Mouse (Mus musculus) urinary bladder, adult 18-20 months (tissue): ENCODE results near the gene Tradd.
"Not testable (repeated sequence)": the region's sequence is repeated elsewhere in the genome, so short reads cannot be mapped to it uniquely, and the experiment has no call there.

Experiments
- DNase-seq, 2 experiments: peaks; one replicate each; pipeline ENCODE4 v3.0.0; 2022; ENCODE audit warnings: low spot score in 2 of 2, mixed read lengths in 2 of 2

Tradd gene

DNA sequence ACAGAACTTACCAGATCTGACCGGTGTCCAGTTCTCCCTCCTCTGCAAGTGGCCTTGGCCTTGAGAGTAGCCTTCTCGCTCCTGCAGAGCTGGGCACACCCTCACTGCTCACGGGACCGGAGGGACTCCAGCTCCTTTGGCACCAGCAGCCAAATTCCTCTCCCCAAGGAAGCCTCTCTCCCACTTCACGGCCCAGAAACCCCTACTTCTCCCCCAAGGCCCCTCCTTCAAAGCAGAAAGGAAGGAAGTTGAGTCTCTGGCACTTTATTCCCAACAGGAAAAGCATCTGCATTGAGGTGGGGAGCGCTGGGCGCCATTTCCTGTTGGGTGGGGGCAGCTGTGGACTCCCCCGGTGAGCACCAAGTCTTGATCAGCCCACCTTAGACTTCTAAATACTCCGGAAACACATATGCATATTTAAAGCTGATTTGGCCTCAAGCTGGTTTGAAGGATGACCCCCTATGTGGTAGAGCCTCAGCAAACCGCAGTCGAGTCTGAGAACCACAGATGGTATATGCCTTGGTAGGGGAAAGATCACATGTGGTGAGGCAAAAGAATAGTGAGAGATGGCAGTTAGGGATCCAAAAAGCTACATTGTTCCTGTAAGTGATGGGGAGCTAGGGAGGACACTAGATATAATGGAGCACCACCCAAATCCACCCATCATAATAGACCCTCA lies 31.6 kb upstream of the Tradd start, which contains the start of gene Exoc3l:
Exoc3l (minus strand) TSS at position 207 of the 679 bp plus-strand sequence.
- DNase-seq: no peak

- no peak for DNase-seq
These were observed 30.8 kb upstream of the Tradd start for GRCm38 (mm10) chr8:105295256-105295655.

DNA sequence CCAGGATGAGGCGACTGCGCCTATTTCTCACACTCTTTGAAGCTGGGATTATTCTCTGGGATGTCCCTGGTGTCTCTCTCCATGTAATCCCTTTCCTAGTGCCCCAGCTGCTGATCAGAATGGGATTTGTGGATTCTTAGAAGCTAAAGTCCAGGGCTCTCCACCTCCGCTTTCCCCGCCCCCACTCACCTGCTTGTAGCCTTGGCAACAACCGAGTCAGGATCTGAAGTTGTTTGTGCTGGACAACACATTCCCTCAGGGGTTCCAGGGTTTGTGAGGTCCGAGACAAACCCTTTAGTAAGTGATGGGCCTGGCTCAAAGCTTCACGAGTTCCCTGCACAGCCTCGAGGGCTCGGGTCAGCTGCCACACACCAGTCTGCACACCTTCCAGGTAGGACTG lies 30.4 kb upstream of the Tradd start:
- DNase-seq: no peak

DNA sequence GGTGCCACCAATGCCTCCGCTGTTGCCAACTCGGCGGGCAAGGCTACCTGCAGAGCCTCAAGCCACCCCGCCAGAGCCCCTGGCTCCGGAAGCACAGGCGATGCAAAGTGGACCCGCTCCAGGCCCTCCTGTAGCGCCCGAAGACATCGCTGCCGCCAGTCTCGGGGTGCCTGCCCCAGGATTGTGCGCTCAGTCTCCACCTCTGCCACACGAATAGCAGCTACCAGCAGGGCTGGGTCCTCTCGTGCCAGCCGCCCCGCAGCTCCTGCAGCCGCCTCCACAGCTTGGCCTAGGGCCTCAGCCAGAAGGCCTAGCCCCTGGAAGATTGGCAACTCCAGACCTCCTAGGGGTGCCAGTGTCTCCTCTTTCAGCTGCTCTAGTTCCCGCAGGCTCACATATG lies 29.0 kb upstream of the Tradd start:
- DNase-seq: no peak

GRCm38 (mm10) chr8:105292471-105292870 lies 28.1 kb upstream of the Tradd start:
- DNase-seq: no peak

- not testable (repeated sequence) for DNase-seq
These were observed 27.4 kb upstream of the Tradd start for GRCm38 (mm10) chr8:105291802-105292201.

GRCm38 (mm10) chr8:105291364-105291763 lies 27.0 kb upstream of the Tradd start:
- DNase-seq: not testable (repeated sequence)

DNA sequence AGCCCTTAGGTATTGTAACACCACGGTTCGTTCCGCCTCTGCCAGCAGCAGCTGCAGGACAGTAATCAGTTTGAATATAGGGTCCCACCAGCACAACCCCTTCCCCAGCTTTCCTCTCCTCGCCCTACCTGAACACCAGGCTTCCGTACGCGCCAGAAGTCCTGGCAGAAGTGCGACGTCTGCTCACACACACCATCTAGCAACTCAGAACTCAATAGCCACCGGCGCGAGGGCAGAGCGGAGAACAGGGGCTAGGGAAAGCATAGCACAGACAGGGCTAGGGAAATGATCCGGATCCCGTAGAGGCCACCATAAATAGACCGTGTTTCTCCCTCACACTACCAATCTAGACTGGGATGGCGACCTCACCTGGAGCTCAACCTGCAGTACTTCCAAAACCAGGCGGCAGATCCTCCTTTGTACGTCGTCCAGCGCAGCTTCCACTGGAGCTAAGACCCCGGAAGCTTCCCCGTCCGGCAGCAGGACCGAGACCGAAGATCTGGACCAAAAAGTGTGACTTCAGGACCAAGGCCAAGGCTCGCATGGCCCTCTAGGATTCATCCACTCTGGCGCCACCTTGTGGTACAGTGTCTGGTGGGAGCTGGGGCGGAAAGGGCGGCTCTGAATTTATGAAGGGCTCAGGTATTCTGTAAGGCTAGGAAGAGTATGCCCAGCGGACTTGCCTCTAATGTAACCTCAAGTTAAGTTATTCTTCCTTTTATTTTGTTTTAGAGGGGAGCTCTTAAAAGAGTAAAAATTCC lies 26.3 kb upstream of the Tradd start:
- peak; percentile 79 to 89 for DNase-seq

DNA sequence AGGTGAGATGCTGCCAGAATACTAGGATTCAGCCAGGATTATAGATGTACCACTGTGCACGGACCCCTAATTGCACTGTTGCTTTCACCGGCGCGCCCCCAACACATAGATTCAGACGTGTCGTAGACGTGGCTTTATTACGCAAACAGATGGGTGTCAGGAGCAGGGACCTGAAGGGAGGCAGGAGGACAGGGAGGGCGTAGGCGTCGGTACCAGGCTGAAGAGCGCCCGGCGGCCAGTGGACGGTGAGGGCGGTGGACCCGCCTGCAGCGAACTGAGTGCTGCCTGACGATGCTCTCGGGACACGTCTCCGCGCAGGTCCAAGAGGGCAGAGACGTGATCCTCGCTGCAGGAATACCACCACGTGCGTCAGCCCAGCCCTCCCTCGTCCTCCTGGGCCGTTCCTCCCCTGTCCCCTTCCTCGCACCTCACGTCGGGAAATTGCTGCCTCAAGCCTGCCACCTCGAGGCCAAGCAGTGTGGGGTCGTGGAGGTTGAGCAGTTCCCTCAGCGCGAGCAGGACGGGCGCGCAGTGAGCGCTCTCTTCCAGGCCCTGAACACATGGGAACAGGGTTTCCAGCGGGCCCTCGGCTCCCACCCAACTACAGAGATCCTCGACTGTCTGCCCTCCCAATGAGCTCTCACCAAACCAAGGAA lies 25.5 kb upstream of the Tradd start, which contains the start of gene 4931428F04Rik:
4931428F04Rik (minus strand) TSS at position 60 of the 656 bp plus-strand sequence.
- DNase-seq: no peak

DNA sequence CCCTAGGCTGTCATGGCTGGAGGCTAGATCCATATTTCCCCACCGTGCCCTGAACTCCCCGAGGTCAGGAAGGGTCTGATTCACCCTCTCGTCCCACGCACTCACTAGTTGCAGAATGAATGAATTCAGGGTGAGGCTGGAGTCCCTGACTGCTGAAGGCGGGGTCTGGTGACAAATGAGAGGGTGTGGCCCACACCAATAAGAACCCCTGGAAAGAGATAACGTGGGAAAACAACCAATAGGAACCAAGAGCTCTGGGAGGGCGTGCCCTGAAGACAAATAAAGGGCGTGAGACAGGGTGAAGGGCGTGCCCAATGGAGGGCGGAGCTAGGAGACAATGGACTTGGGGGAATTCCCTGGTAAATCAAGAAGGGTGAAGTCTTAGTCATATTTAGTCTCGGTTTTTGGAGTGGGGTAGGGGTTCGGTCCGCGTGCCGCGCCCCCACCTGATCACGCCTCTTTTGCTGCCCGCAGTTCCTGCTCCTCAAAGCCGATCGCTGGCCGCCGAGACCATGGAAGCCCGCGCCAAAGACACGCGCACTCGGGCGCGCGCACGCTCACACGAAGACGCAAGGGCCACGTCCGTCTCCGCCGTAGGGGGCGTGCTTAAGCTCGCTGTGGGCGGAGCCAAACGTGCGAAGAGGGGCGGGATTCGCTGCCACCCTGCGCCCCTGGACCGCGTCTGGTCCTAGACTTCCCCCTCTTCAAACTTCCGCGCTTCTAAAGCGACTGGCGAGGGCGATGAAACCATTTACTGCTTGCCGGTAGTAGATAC lies 24.7 kb upstream of the Tradd start:
- DNase-seq: peak; percentile 85 to 90

DNA sequence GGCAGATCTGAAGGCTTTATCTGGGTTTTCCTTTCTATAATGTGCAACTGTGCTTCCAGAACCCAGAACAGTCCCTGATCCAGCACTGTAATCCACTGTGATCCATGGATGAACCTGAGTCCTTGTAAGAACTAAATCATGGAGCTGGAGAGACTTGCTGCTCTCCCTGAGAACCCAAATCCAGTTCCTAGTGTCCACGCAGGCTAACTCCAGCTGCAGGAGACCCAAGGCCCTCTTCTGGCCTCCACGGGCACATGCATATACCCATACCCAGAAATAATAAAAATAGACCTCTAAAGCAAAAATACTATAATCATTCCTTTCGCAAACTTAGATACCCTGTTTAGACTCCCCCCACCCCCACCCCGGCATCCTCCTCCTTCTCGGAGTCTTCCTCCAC lies 23.8 kb upstream of the Tradd start:
- no peak for DNase-seq

DNA sequence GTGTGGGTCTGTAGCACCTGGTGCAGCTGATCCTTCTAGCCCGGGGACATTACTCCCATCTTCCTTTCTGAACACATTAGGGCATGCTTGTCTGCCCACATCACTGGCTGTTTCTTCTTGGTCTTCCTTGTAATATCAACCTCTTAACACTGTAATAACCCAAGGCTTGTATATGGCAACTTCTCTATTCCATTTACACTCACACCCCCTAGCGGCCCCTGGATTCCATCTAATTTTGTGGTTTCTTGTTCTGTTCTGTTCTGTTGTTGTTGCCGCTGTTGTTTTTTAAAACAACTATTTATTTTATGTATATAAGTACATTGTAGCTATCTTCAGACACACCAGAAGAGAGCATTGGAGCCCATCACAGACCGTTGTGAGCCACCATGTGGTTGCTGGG lies 22.5 kb upstream of the Tradd start:
- DNase-seq: no peak

GRCm38 (mm10) chr8:105285514-105285913 lies 21.1 kb upstream of the Tradd start:
- no peak for DNase-seq

GRCm38 (mm10) chr8:105283074-105283473 lies 18.7 kb upstream of the Tradd start:
- DNase-seq: peak in 1 of 2 experiments; percentile 31

GRCm38 (mm10) chr8:105282239-105282638 lies 17.8 kb upstream of the Tradd start:
- DNase-seq: no peak

DNA sequence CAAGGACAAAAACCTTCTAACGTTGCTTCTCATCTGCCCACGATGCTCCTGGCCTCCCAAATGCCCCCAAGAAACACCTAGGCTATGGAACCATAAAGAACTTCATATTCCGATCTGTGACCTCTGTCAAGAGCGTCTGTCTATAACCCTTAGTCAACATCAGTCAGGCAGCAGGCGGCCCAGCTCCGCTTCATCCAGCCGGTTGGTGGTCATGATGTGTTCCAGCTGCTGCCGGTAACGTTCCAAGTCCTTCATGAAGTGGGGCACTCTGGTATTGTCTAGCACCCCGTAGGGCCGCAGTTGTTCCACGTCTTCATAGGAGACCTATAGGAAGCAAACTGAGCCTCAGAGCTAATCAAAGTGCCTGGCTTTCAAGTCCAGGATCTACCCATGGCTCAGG lies 17.4 kb upstream of the Tradd start:
- DNase-seq: no peak

- DNase-seq: no peak
These were observed 16.2 kb upstream of the Tradd start for GRCm38 (mm10) chr8:105280567-105280966.

- DNase-seq: peak in 1 of 2 experiments; percentile 77
These were observed 14.5 kb upstream of the Tradd start for GRCm38 (mm10) chr8:105278911-105279334.

- DNase-seq: peak in 1 of 2 experiments; percentile 34
These were observed 12.1 kb upstream of the Tradd start for GRCm38 (mm10) chr8:105276292-105277120.

DNA sequence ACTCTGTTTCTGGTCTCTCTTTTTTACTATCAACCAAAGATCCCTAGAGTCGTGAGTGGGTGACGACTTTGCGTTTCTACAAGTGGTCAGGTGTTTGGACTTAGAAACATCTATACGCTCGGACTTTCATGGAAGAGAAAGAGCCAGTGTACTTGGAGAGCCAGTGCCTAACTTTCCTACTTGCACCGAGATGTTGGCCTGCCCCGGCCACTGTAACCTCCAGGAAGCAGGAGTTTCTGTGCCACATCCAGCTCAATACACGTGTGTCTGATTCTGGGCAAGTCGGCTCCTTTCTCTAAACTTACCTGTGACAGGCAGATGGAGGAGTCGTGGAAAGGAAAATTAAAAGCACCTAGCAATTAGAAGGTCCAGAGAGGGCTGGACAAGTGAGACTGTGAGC lies 11.4 kb upstream of the Tradd start, which contains the start of gene Nol3:
Nol3 (plus strand) TSS at position 301 of the 400 bp plus-strand sequence.
- DNase-seq: no peak

GRCm38 (mm10) chr8:105275387-105275786 lies 11.0 kb upstream of the Tradd start:
- no peak for DNase-seq
